Mouse (Mus musculus) lung, embryonic 16.5 days (tissue): ENCODE measurements around the gene Mcub. TPM values are rescaled to one million over a fixed set of nuclear protein-coding genes. Genes with fewer than 3 reads are reported as not detected.

Experiments
- ATAC-seq: fragments of 200-750 bp; cut with Nextera tagmentation; 2 replicates; pipeline ENCODE4 v1.8.0; 2017; ENCODE audit warnings: low read depth, mild to moderate bottlenecking, moderate library complexity
- H3K27ac ChIP-seq: fragments of 300-500 bp; sonication (generic); 2 replicates; pipeline ENCODE4 v1.5.1; 2014; ENCODE audit warnings: mild to moderate bottlenecking, control low read depth, low read length
- H3K27me3 ChIP-seq: fragments of 300-500 bp; sonication (generic); 2 replicates; pipeline ENCODE4 v1.6.1; 2014; ENCODE audit warnings: low read depth, low read length, mixed read lengths; ENCODE audit not compliant: control insufficient read depth, insufficient read depth
- H3K36me3 ChIP-seq: fragments of 300-500 bp; sonication (generic); 2 replicates; pipeline ENCODE4 v1.6.1; 2014; ENCODE audit warnings: low read length; ENCODE audit not compliant: control insufficient read depth, insufficient read depth
- H3K4me1 ChIP-seq: fragments of 300-500 bp; sonication (generic); replicated peaks from 2 replicates; pipeline ENCODE4 v1.6.1; 2014; ENCODE audit warnings: low read length, mixed read lengths; ENCODE audit not compliant: control insufficient read depth, insufficient read depth
- H3K4me2 ChIP-seq: fragments of 300-500 bp; sonication (generic); 2 replicates; pipeline ENCODE4 v1.6.1; 2014; ENCODE audit warnings: low read depth, low read length, control low read depth
- H3K4me3 ChIP-seq: fragments of 300-500 bp; sonication (generic); 2 replicates; pipeline ENCODE4 v1.5.1; 2014; ENCODE audit warnings: mild to moderate bottlenecking, low read length, control low read depth
- H3K9ac ChIP-seq: fragments of 300-500 bp; sonication (generic); 2 replicates; pipeline ENCODE4 v1.6.1; 2014; ENCODE audit warnings: low read length, control low read depth
- H3K9me3 ChIP-seq: fragments of 300-500 bp; sonication (generic); 2 replicates; pipeline ENCODE4 v1.6.1; 2016; ENCODE audit warnings: low read length; ENCODE audit not compliant: control insufficient read depth
- WGBS: fragments of 180-500 bp; shearing (Covaris S2); extraction: QIAGEN DNeasy Blood & Tissue Kit; methylation state at CpG from one replicate; pipeline ENCODE4 v1.1.7; 2014; 5-methylcytosine and 5-hydroxymethylcytosine counted together
- polyA plus RNA-seq: library from polyadenylated mRNA; unstranded; fragments of >200 nt; fragmentation: Nextera tagmentation; extraction: Ambion mirVana; gene quantifications from 2 replicates; pipeline ENCODE4 v1.2.1, GENCODE M21; 2015

Mcub gene
- polyA plus RNA-seq, 1 experiment from 2014 or later, result 4.6 TPM

GRCm38 (mm10) chr3:129985335-129985734 is 15.3 kb upstream of the Mcub start:
- Histone ChIP-seq H3K9me3 (no peaks in the 10 kb centered on the region), H3K4me2 (no peak overlapping the region), H3K27ac (no peak overlapping the region), H3K4me3 (no peak overlapping the region), H3K9ac (no peak overlapping the region), H3K27me3 (no peaks in the 10 kb centered on the region), H3K36me3 (peaks cover 62% of the 10 kb centered on the region), H3K4me1 (no peaks in the 10 kb centered on the region)
- 83% methylated on average over 4 of the region's 4 CpGs for WGBS
- no peak for ATAC-seq

GRCm38 (mm10) chr3:129984797-129985196 is 14.8 kb upstream of the Mcub start:
- H3K9ac ChIP-seq, result no peak overlapping the region
- no peaks in the 10 kb centered on the region for H3K27me3 ChIP-seq
- H3K4me3 ChIP-seq, result no peak overlapping the region
- H3K4me1 ChIP-seq, result no peaks in the 10 kb centered on the region
- 93% methylated on average over 5 of the region's 5 CpGs for WGBS
- peaks cover 59% of the 10 kb centered on the region for H3K36me3 ChIP-seq
- H3K4me2 ChIP-seq, result no peak overlapping the region
- no peak for ATAC-seq
- no peaks in the 10 kb centered on the region for H3K9me3 ChIP-seq
- H3K27ac ChIP-seq, result no peak overlapping the region

GRCm38 (mm10) chr3:129982271-129982670 is 12.3 kb upstream of the Mcub start:
- H3K4me3 ChIP-seq, result no peak overlapping the region
- 56% methylated on average over 5 of the region's 5 CpGs for WGBS
- H3K27me3 ChIP-seq, result no peaks in the 10 kb centered on the region
- ATAC-seq, result no peak
- H3K9ac ChIP-seq, result no peak overlapping the region
- no peak overlapping the region for H3K4me2 ChIP-seq
- peaks cover 37% of the 10 kb centered on the region for H3K36me3 ChIP-seq
- H3K27ac ChIP-seq, result no peak overlapping the region
- H3K4me1 ChIP-seq, result no peaks in the 10 kb centered on the region
- H3K9me3 ChIP-seq, result no peaks in the 10 kb centered on the region

GRCm38 (mm10) chr3:129981756-129982155 is 11.8 kb upstream of the Mcub start:
- no peaks in the 10 kb centered on the region for H3K9me3 ChIP-seq
- no peak overlapping the region for H3K9ac ChIP-seq
- no peaks in the 10 kb centered on the region for H3K27me3 ChIP-seq
- peaks cover 32% of the 10 kb centered on the region for H3K36me3 ChIP-seq
- no peak overlapping the region for H3K4me2 ChIP-seq
- H3K27ac ChIP-seq, result no peak overlapping the region
- H3K4me1 ChIP-seq, result no peaks in the 10 kb centered on the region
- no peak for ATAC-seq
- no peak overlapping the region for H3K4me3 ChIP-seq
- 75% methylated on average over 11 of the region's 11 CpGs for WGBS

GRCm38 (mm10) chr3:129979510-129979909 is 9.5 kb upstream of the Mcub start:
- no peak for ATAC-seq

GRCm38 (mm10) chr3:129978716-129979115 is 8.7 kb upstream of the Mcub start:
- ATAC-seq, result no peak
- 85% methylated on average over 9 of the region's 9 CpGs for WGBS
- H3K27ac ChIP-seq, result no peak overlapping the region
- no peaks in the 10 kb centered on the region for H3K4me1 ChIP-seq
- no peak overlapping the region for H3K4me2 ChIP-seq
- no peak overlapping the region for H3K4me3 ChIP-seq
- peaks cover 15% of the 10 kb centered on the region for H3K36me3 ChIP-seq
- H3K9me3 ChIP-seq, result no peaks in the 10 kb centered on the region
- no peaks in the 10 kb centered on the region for H3K27me3 ChIP-seq
- H3K9ac ChIP-seq, result no peak overlapping the region

More at GRCm38 (mm10) chr3:129979510-129979909, 9.5 kb upstream of the Mcub start:
- Histone ChIP-seq H3K4me3 (no peak overlapping the region), H3K4me2 (no peak overlapping the region), H3K4me1 (no peaks in the 10 kb centered on the region), H3K9me3 (no peaks in the 10 kb centered on the region), H3K27ac (no peak overlapping the region), H3K36me3 (peaks cover 16% of the 10 kb centered on the region), H3K9ac (no peak overlapping the region), H3K27me3 (no peaks in the 10 kb centered on the region)
- WGBS, result 21% methylated on average over 6 of the region's 6 CpGs

- no peaks in the 10 kb centered on the region for H3K36me3 ChIP-seq
- H3K27me3 ChIP-seq, result no peaks in the 10 kb centered on the region
- H3K27ac ChIP-seq, result no peak overlapping the region
- WGBS, result 80% methylated on average over 5 of the region's 5 CpGs
- no peak overlapping the region for H3K4me2 ChIP-seq
- H3K9ac ChIP-seq, result no peak overlapping the region
- no peak for ATAC-seq
- no peaks in the 10 kb centered on the region for H3K9me3 ChIP-seq
- H3K4me3 ChIP-seq, result no peak overlapping the region
- H3K4me1 ChIP-seq, result no peaks in the 10 kb centered on the region
These were observed 6.3 kb upstream of the Mcub start for GRCm38 (mm10) chr3:129976317-129976716.

GRCm38 (mm10) chr3:129970529-129971515 is 816 bp upstream of the Mcub start:
- Histone ChIP-seq H3K4me1 (peaks cover 18% of the 10 kb centered on the region), H3K36me3 (no peaks in the 10 kb centered on the region), H3K27me3 (peaks cover 12% of the 10 kb centered on the region; the same call in 1 of the 2 replicates), H3K4me2 (peak overlapping the region; percentile 99), H3K9me3 (no peaks in the 10 kb centered on the region), H3K4me3 (peak overlapping the region; percentile 69), H3K9ac (peak overlapping the region; percentile 66; the same call in 1 of the 2 replicates), H3K27ac (no peak overlapping the region)
- peak; percentile 46 for ATAC-seq
- WGBS, result 14% methylated on average over 19 of the region's 19 CpGs

GRCm38 (mm10) chr3:129969031-129969430 is 975 bp downstream of the Mcub start:
- ATAC-seq, result no peak
- H3K27me3 ChIP-seq, result peaks cover 12% of the 10 kb centered on the region; the same call in 1 of the 2 replicates
- 27% methylated on average over 10 of the region's 10 CpGs for WGBS
- H3K27ac ChIP-seq, result no peak overlapping the region
- H3K4me2 ChIP-seq, result peak overlapping the region; percentile 99
- no peaks in the 10 kb centered on the region for H3K36me3 ChIP-seq
- peak overlapping the region; percentile 66 for H3K9ac ChIP-seq
- H3K9me3 ChIP-seq, result no peaks in the 10 kb centered on the region
- H3K4me1 ChIP-seq, result peaks cover 18% of the 10 kb centered on the region
- peak overlapping the region; percentile 69 for H3K4me3 ChIP-seq
